Mouse (Mus musculus) kidney, embryonic 14.5 days (tissue): Measurements from ENCODE around the gene Hoxa10. TPM values are rescaled to one million over a fixed set of nuclear protein-coding genes. Genes with fewer than 3 reads are reported as not detected.

ENCODE experiments used
- ATAC-seq: fragments of 200-750 bp; cut with Nextera tagmentation; 2 replicates; pipeline ENCODE4 v1.8.0; 2017; ENCODE audit warnings: moderate number of reproducible peaks, mild to moderate bottlenecking, moderate TSS enrichment, moderate library complexity; ENCODE audit not compliant: low FRiP score, low TSS enrichment
- H3K27ac ChIP-seq: fragments of 300-500 bp; sonication (generic); 2 replicates; pipeline ENCODE4 v1.5.1; 2014; ENCODE audit warnings: low read depth, mild to moderate bottlenecking, low read length, moderate library complexity, mixed read lengths
- H3K27me3 ChIP-seq: fragments of 300-500 bp; sonication (generic); 2 replicates; pipeline ENCODE4 v1.6.1; 2014; ENCODE audit warnings: mild to moderate bottlenecking, low read length; ENCODE audit not compliant: control insufficient read depth, insufficient read depth
- H3K36me3 ChIP-seq: fragments of 300-500 bp; sonication (generic); 2 replicates; pipeline ENCODE4 v1.6.1; 2014; ENCODE audit warnings: low read length, mixed read lengths; ENCODE audit not compliant: control insufficient read depth, insufficient read depth
- H3K4me1 ChIP-seq: fragments of 300-500 bp; sonication (generic); 2 replicates; pipeline ENCODE4 v1.6.1; 2014; ENCODE audit warnings: low read length, mixed read lengths; ENCODE audit not compliant: control insufficient read depth, insufficient read depth
- H3K4me2 ChIP-seq: fragments of 300-500 bp; sonication (generic); replicated peaks from 2 replicates; pipeline ENCODE4 v1.6.1; 2014; ENCODE audit warnings: low read depth, mild to moderate bottlenecking, low read length
- H3K4me3 ChIP-seq: fragments of 300-500 bp; sonication (generic); 2 replicates; pipeline ENCODE4 v1.5.1; 2014; ENCODE audit warnings: mild to moderate bottlenecking, low read length
- H3K9ac ChIP-seq: fragments of 300-500 bp; sonication (generic); 2 replicates; pipeline ENCODE4 v1.6.1; 2014; ENCODE audit warnings: low read depth, mild to moderate bottlenecking, low read length, moderate library complexity
- H3K9me3 ChIP-seq: fragments of 300-500 bp; sonication (generic); 2 replicates; pipeline ENCODE4 v1.6.1; 2016; ENCODE audit warnings: low read length; ENCODE audit not compliant: control insufficient read depth
- WGBS: fragments of 180-500 bp; shearing (Covaris S2); extraction: QIAGEN DNeasy Blood & Tissue Kit; methylation state at CpG from one replicate; pipeline ENCODE4 v1.1.7; 2014; 5-methylcytosine and 5-hydroxymethylcytosine counted together
- polyA plus RNA-seq: library from polyadenylated mRNA; unstranded; fragments of >200 nt; fragmentation: Nextera tagmentation; extraction: Ambion mirVana; gene quantifications from 2 replicates; pipeline ENCODE4 v1.2.1, GENCODE M21; 2014

Hoxa10 gene
- polyA plus RNA-seq, 1 experiment from 2014 or later = 186 TPM

GRCm38 (mm10) chr6:52248638-52249414, 8.2 kb upstream of the Hoxa10 start:
- Histone ChIP-seq H3K4me3 (peak overlapping the region; percentile 75), H3K27ac (peak overlapping the region; percentile 88), H3K36me3 (no peaks in the 10 kb centered on the region), H3K4me1 (peaks cover 32% of the 10 kb centered on the region), H3K27me3 (peaks cover 29% of the 10 kb centered on the region), H3K9me3 (no peaks in the 10 kb centered on the region), H3K9ac (peak overlapping the region; percentile 75), H3K4me2 (peak overlapping the region; percentile 83)
- 3% methylated on average over 27 of the region's 27 CpGs for WGBS
- no peak for ATAC-seq

DNA sequence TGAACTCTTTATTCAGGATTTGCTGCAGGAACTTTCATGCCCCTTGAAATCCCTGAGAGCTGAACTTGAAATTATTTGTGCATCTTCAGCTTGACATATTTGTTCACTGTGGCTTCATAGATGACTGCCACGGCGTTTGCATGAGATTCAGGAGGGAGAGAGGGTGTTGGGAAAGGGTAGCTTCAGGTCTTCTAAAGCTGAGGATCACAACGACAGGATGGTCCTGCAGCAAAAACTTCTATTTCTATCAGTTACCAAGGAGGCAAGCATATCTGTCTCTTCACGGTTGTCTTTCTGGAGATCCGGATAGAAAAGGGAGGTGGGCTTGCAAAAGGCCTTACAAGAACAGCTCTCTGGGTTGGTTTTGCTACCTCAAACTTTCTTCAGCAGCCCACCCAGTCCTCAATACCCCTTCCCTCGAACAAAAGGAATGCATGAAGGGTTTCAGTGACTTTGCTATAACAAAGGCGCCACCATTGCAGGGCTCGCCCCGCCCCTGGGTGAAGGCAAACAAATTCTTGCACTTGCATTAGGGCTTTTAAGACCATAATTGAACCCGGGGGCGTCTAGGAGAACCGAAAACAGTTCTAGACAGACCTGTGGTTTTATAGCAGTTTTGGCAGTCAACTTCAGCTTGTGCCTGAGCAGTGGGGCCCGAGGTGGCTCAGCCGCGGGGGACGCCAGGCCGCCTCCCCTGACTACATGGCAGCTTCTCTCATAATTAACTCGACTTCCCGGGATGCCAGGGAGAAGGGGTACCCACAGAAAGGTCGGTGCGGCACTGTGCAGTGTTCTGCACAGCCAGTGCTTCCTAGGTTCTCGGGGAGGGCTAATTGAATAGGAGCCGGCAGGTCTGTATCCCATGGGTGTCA, 7.3 kb upstream of the Hoxa10 start:
- peaks cover 26% of the 10 kb centered on the region for H3K4me1 ChIP-seq
- H3K9me3 ChIP-seq = no peaks in the 10 kb centered on the region
- 4% methylated on average over 23 of the region's 23 CpGs for WGBS
- H3K9ac ChIP-seq = peak overlapping the region; percentile 75
- peaks cover 23% of the 10 kb centered on the region for H3K27me3 ChIP-seq
- H3K4me2 ChIP-seq = peak overlapping the region; percentile 83
- H3K4me3 ChIP-seq = peak overlapping the region; percentile 75
- H3K27ac ChIP-seq = peak overlapping the region; percentile 88
- H3K36me3 ChIP-seq = no peaks in the 10 kb centered on the region
- ATAC-seq = no peak

DNA sequence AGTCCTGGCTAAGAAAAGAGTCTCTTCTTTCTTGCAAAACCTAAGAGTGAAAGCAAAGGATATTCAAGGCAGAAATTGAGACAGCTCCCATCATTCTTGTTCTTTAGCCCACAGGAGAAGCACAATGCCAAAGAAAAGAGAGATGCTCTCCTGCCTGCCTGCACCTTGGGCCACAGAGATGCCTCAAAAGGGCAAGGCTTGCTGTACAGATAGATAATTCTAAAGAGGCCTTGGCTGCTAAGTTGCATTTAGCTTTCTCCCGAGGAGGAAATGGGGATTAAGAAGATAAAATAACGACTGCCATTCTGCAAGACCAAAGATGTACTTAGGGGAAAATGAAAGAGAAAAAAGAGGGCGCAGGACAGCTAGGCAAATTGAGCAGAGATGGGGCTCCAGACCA, 6.3 kb upstream of the Hoxa10 start:
- H3K27me3 ChIP-seq = peaks cover 13% of the 10 kb centered on the region
- ATAC-seq = no peak
- H3K4me1 ChIP-seq = peaks cover 17% of the 10 kb centered on the region; the same call in 1 of the 2 replicates
- H3K27ac ChIP-seq = peak overlapping the region; percentile 96
- H3K36me3 ChIP-seq = no peaks in the 10 kb centered on the region
- H3K4me3 ChIP-seq = peak overlapping the region; percentile 75
- WGBS = 3% methylated on average over 3 of the region's 3 CpGs
- H3K9ac ChIP-seq = peak overlapping the region; percentile 89
- H3K4me2 ChIP-seq = peak overlapping the region; percentile 83
- H3K9me3 ChIP-seq = no peaks in the 10 kb centered on the region

DNA sequence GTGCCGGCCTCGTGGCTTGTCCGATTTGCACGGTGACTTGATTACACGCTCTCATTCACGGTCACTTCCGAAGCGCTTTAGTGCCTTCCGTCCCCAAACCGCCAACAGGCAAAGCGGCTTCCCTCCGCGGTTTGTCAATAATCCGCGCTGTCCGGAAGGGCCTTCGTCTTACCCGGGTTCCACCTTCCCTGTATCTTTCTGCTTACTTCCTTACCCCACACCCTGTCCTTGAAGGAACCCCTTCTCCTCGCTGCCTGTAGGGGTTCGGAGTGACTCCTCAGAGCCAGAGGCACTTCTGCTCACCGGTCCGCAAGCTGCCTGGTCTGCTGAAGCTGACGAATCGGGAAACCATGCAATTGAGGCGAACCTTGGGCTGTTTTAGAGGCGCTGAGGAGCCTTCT, 5.7 kb upstream of the Hoxa10 start:
- Histone ChIP-seq H3K9me3 (no peaks in the 10 kb centered on the region), H3K36me3 (no peaks in the 10 kb centered on the region), H3K27me3 (peaks cover 10% of the 10 kb centered on the region), H3K4me1 (peaks cover 22% of the 10 kb centered on the region), H3K4me2 (peak overlapping the region; percentile 83), H3K27ac (peak overlapping the region; percentile 96), H3K9ac (peak overlapping the region; percentile 89), H3K4me3 (peak overlapping the region; percentile 75)
- 1% methylated on average over 26 of the region's 26 CpGs for WGBS
- no peak for ATAC-seq

DNA sequence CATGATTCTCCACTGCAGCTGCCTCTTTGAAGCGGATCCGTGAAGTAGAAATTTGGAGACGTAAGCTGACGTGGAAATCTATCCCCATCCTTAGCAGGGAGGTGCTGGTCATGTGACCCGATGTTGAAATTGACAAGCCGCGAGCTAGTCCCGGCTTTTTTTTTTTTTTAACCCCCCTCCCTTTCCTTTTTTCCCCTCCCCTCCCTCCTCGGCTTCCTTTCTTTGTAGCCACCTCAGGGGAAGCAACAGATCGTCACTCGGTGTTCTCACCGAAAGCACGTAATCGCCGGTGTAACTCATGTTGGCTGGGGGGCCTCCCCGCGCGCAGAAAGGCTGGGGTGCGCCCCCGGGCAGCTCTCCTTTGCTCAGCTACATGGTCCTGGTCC, 5.1 kb upstream of the Hoxa10 start, which contains the start of gene Hoxa11:
TSS of gene Hoxa11 (minus strand) at position 54 of the 386 bp plus-strand sequence.
- Histone ChIP-seq H3K9me3 (no peaks in the 10 kb centered on the region), H3K36me3 (no peaks in the 10 kb centered on the region), H3K27me3 (peaks cover 8% of the 10 kb centered on the region), H3K4me3 (peak within 1 kb of the TSS; percentile 75), H3K27ac (peak within 1 kb of the TSS; percentile 96), H3K4me1 (peaks cover 26% of the 10 kb centered on the region), H3K9ac (peak within 1 kb of the TSS; percentile 89), H3K4me2 (peak within 1 kb of the TSS; percentile 83)
- WGBS = 2% methylated on average over 20 of the region's 20 CpGs
- peak; percentile 66 for ATAC-seq

- Histone ChIP-seq H3K4me1 (peaks cover 24% of the 10 kb centered on the region), H3K27me3 (peaks cover 6% of the 10 kb centered on the region), H3K9me3 (no peaks in the 10 kb centered on the region), H3K9ac (peak overlapping the region; percentile 89), H3K27ac (peak overlapping the region; percentile 96), H3K36me3 (no peaks in the 10 kb centered on the region), H3K4me3 (peak overlapping the region; percentile 75), H3K4me2 (peak overlapping the region; percentile 83)
- WGBS = under 1% methylated on average over 69 of the region's 71 CpGs
- peak; percentile 16 for ATAC-seq
These were observed 4.5 kb upstream of the Hoxa10 start for GRCm38 (mm10) chr6:52245040-52245756.

DNA sequence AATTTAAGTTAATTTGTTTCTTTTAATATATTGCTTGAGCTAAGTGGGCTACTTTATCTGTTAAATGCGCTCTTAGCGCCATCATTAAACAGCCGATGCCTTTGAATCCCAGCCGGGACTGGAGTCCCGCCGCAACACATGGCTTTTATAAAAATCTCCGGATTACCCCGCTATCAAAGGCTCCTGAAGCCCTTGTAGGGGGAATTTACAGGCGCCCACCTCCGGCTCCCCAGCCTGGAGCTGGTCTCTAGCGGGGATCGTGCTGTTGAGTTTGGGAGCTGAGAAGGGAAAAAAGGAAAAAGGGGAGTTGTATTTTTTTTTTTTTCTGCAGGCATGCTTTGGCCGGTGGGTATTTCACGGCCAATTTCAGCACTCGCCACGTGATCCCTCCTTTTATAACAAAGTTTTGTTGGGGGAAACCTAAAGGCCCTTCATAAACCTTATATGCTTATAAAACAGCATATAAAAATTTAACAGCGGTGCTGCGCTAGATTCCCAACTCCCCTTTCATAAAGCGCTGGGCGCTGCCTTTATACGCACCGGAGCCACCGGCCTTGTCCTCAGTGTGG, 3.9 kb upstream of the Hoxa10 start:
- Histone ChIP-seq H3K36me3 (no peaks in the 10 kb centered on the region), H3K27me3 (no peaks in the 10 kb centered on the region; the same call in 1 of the 2 replicates), H3K9ac (peak overlapping the region; percentile 89), H3K9me3 (no peaks in the 10 kb centered on the region), H3K27ac (peak overlapping the region; percentile 96), H3K4me3 (peak overlapping the region; percentile 75), H3K4me2 (peak overlapping the region; percentile 83), H3K4me1 (peaks cover 19% of the 10 kb centered on the region)
- WGBS = 2% methylated on average over 23 of the region's 23 CpGs
- ATAC-seq = no peak

GRCm38 (mm10) chr6:52243681-52244121, 3.0 kb upstream of the Hoxa10 start:
- peaks cover 18% of the 10 kb centered on the region for H3K4me1 ChIP-seq
- peak overlapping the region; percentile 75 for H3K4me3 ChIP-seq
- H3K4me2 ChIP-seq = peak overlapping the region; percentile 83
- no peaks in the 10 kb centered on the region; the same call in 1 of the 2 replicates for H3K27me3 ChIP-seq
- ATAC-seq = no peak
- H3K27ac ChIP-seq = peak overlapping the region; percentile 96
- H3K9ac ChIP-seq = peak overlapping the region; percentile 89
- H3K36me3 ChIP-seq = no peaks in the 10 kb centered on the region
- 5% methylated on average over 12 of the region's 12 CpGs for WGBS
- no peaks in the 10 kb centered on the region for H3K9me3 ChIP-seq
